Mouse (Mus musculus) heart, embryonic 10.5 days (tissue): ENCODE data around the gene Rhox10. TPM values are rescaled to one million over a fixed set of nuclear protein-coding genes. Genes with fewer than 3 reads are reported as not detected.
"Not testable (repeated sequence)": the region's sequence is repeated elsewhere in the genome, so short reads cannot be mapped to it uniquely, and the experiment has no call there.

Experiments
- DNase-seq: peaks from one replicate; pipeline ENCODE4 v3.0.0-alpha.2; 2017; ENCODE audit warnings: low spot score
- H3K27ac ChIP-seq: fragments of 300-500 bp; sonication (generic); 2 replicates; pipeline ENCODE4 v1.5.1; 2016; ENCODE audit warnings: mild to moderate bottlenecking
- H3K27me3 ChIP-seq: fragments of 300-500 bp; sonication (generic); 2 replicates; pipeline ENCODE4 v1.6.1; 2016; ENCODE audit warnings: mild to moderate bottlenecking; ENCODE audit not compliant: poor library complexity, insufficient read depth, severe bottlenecking
- H3K36me3 ChIP-seq: fragments of 300-500 bp; sonication (generic); 2 replicates; pipeline ENCODE4 v1.6.1; 2016; ENCODE audit warnings: mild to moderate bottlenecking, moderate library complexity
- H3K4me1 ChIP-seq: fragments of 300-500 bp; sonication (generic); 2 replicates; pipeline ENCODE4 v1.6.1; 2016; ENCODE audit warnings: mild to moderate bottlenecking
- H3K4me3 ChIP-seq: fragments of 300-500 bp; sonication (generic); 2 replicates; pipeline ENCODE4 v1.5.1; 2016; ENCODE audit warnings: mild to moderate bottlenecking, moderate library complexity
- H3K9me3 ChIP-seq: fragments of 300-500 bp; sonication (generic); 2 replicates; pipeline ENCODE4 v1.6.1; 2016; ENCODE audit warnings: mild to moderate bottlenecking, moderate library complexity
- WGBS: fragments of 180-500 bp; shearing (Covaris S2); methylation state at CpG from one replicate; pipeline ENCODE4 v1.1.7; 2016; 5-methylcytosine and 5-hydroxymethylcytosine counted together
- polyA plus RNA-seq: library from polyadenylated mRNA; unstranded; fragments of >200 nt; fragmentation: Nextera tagmentation; extraction: Ambion mirVana; gene quantifications from 2 replicates; pipeline ENCODE4 v1.2.1, GENCODE M21; 2016

Gene Rhox10
- polyA plus RNA-seq: not detected in 2 replicates

- Histone ChIP-seq H3K4me1 (no peaks in the 10 kb centered on the region), H3K27ac (no peak within 1 kb of the TSS), H3K9me3 (no peaks in the 10 kb centered on the region), H3K4me3 (no peak within 1 kb of the TSS), H3K36me3 (no peaks in the 10 kb centered on the region), H3K27me3 (no peaks in the 10 kb centered on the region)
- WGBS: 82% methylated on average over 11 of the region's 11 CpGs
- no peak for DNase-seq
Measured at GRCm38 (mm10) chrX:38066175-38066574, at the start of gene Rhox10. TSS of gene Rhox10 (plus strand) at chrX:38066475.

GRCm38 (mm10) chrX:38018597-38018996 is 47.7 kb upstream of the Rhox10 start, which contains the start of gene Btg1-ps1:
TSS of gene Btg1-ps1 (minus strand) at chrX:38018815.
- not testable (repeated sequence) for H3K27me3 ChIP-seq, H3K36me3 ChIP-seq, H3K4me3 ChIP-seq, DNase-seq, H3K4me1 ChIP-seq, H3K27ac ChIP-seq, H3K9me3 ChIP-seq

- no peak for DNase-seq
- Histone ChIP-seq H3K4me3 (no peak overlapping the region), H3K27ac (no peak overlapping the region), H3K36me3 (no peaks in the 10 kb centered on the region), H3K27me3 (no peaks in the 10 kb centered on the region), H3K4me1 (no peaks in the 10 kb centered on the region), H3K9me3 (no peaks in the 10 kb centered on the region)
- WGBS: 60% methylated on average over 2 of the region's 2 CpGs
Measured at GRCm38 (mm10) chrX:38033841-38034240, 32.4 kb upstream of the Rhox10 start.

GRCm38 (mm10) chrX:38039666-38040065 is 26.6 kb upstream of the Rhox10 start:
- Histone ChIP-seq H3K4me3 (no peak overlapping the region), H3K27ac (no peak overlapping the region), H3K36me3 (no peaks in the 10 kb centered on the region), H3K9me3 (no peaks in the 10 kb centered on the region), H3K27me3 (no peaks in the 10 kb centered on the region), H3K4me1 (no peaks in the 10 kb centered on the region)
- WGBS: 82% methylated on average over 5 of the region's 5 CpGs
- no peak for DNase-seq

GRCm38 (mm10) chrX:38043014-38043413 is 23.3 kb upstream of the Rhox10 start, which contains the start of gene Btg1-ps2:
TSS of gene Btg1-ps2 (minus strand) at chrX:38043114.
- H3K9me3 ChIP-seq, DNase-seq, H3K36me3 ChIP-seq, H3K27ac ChIP-seq, H3K4me1 ChIP-seq, H3K4me3 ChIP-seq, H3K27me3 ChIP-seq: not testable (repeated sequence)

- Histone ChIP-seq H3K4me1 (no peaks in the 10 kb centered on the region), H3K4me3 (no peak overlapping the region), H3K27ac (no peak overlapping the region), H3K27me3 (no peaks in the 10 kb centered on the region), H3K36me3 (no peaks in the 10 kb centered on the region), H3K9me3 (no peaks in the 10 kb centered on the region)
- 0% methylated on average over 1 of the region's 1 CpGs for WGBS
- DNase-seq: no peak
Measured at GRCm38 (mm10) chrX:38061544-38061943, 4.7 kb upstream of the Rhox10 start.

- no peak overlapping the region for H3K4me3 ChIP-seq
- no peak for DNase-seq
- no peaks in the 10 kb centered on the region for H3K4me1 ChIP-seq
- 18% methylated on average over 12 of the region's 12 CpGs for whole genome bisulfite sequencing
- no peaks in the 10 kb centered on the region for H3K27me3 ChIP-seq
- H3K27ac ChIP-seq: no peak overlapping the region
- no peaks in the 10 kb centered on the region for H3K9me3 ChIP-seq
- H3K36me3 ChIP-seq: no peaks in the 10 kb centered on the region
Measured at GRCm38 (mm10) chrX:38084226-38084625, 18.0 kb downstream of the Rhox10 start.

GRCm38 (mm10) chrX:38085041-38085440 is 18.8 kb downstream of the Rhox10 start, which contains the start of gene Rhox11:
TSS of gene Rhox11 (minus strand) at chrX:38085141.
- 82% methylated on average over 9 of the region's 9 CpGs for WGBS
- Histone ChIP-seq H3K27me3 (no peaks in the 10 kb centered on the region), H3K36me3 (no peaks in the 10 kb centered on the region), H3K4me1 (no peaks in the 10 kb centered on the region), H3K4me3 (no peak within 1 kb of the TSS), H3K9me3 (no peaks in the 10 kb centered on the region), H3K27ac (no peak within 1 kb of the TSS)
- no peak for DNase-seq

GRCm38 (mm10) chrX:38110807-38111206 is 44.5 kb downstream of the Rhox10 start, which contains the start of gene Rhox12:
TSS of gene Rhox12 (minus strand) at chrX:38110907.
- WGBS: 70% methylated on average over 4 of the region's 4 CpGs
- H3K27me3 ChIP-seq: no peaks in the 10 kb centered on the region
- H3K4me1 ChIP-seq: no peaks in the 10 kb centered on the region
- no peak for DNase-seq
- H3K9me3 ChIP-seq: no peaks in the 10 kb centered on the region
- no peaks in the 10 kb centered on the region for H3K36me3 ChIP-seq
- no peak within 1 kb of the TSS for H3K27ac ChIP-seq
- no peak within 1 kb of the TSS for H3K4me3 ChIP-seq

- H3K4me3 ChIP-seq: no peak within 1 kb of the TSS
- WGBS: 90% methylated on average over 20 of the region's 20 CpGs
Measured at GRCm38 (mm10) chrX:38120982-38121381, 54.7 kb downstream of the Rhox10 start, which contains the start of gene Rhox13. TSS of gene Rhox13 (plus strand) at chrX:38121219.

More at GRCm38 (mm10) chrX:38120982-38121381, 54.7 kb downstream of the Rhox10 start, which contains the start of gene Rhox13:
- Histone ChIP-seq H3K27me3 (no peaks in the 10 kb centered on the region), H3K9me3 (peaks cover 17% of the 10 kb centered on the region; the same call in 1 of the 2 replicates), H3K4me1 (no peaks in the 10 kb centered on the region), H3K36me3 (no peaks in the 10 kb centered on the region), H3K27ac (no peak within 1 kb of the TSS)
- no peak for DNase-seq

Other genes starting within 250 kb of the Rhox10 start
- gene Rhox6, start 239.6 kb upstream of the Rhox10 start, polyA plus RNA-seq: not detected in 2 replicates
- gene Rhox7a, start 234.8 kb upstream of the Rhox10 start, polyA plus RNA-seq: not detected in 2 replicates
- not detected in 2 replicates for gene Rhox8, start 187.5 kb upstream of the Rhox10 start, polyA plus RNA-seq
- gene Rhox7b, start 169.2 kb upstream of the Rhox10 start, polyA plus RNA-seq: not detected in 2 replicates
- gene Rhox9, start 164.7 kb upstream of the Rhox10 start, polyA plus RNA-seq: not detected in 2 replicates
- not detected in 2 replicates for gene Btg1-ps1, start 47.7 kb upstream of the Rhox10 start, polyA plus RNA-seq
- gene Btg1-ps2, start 23.4 kb upstream of the Rhox10 start, polyA plus RNA-seq: not detected in 2 replicates
- not detected in 2 replicates for gene Rhox11, start 18.7 kb downstream of the Rhox10 start, polyA plus RNA-seq
- not detected in 2 replicates for gene Rhox12, start 44.4 kb downstream of the Rhox10 start, polyA plus RNA-seq
- not detected in 2 replicates for gene Rhox13, start 54.7 kb downstream of the Rhox10 start, polyA plus RNA-seq
- 1.9 and 5.0 TPM in 2 replicates for gene Zbtb33, start 123.3 kb downstream of the Rhox10 start, polyA plus RNA-seq
- 18.0 and 24.5 TPM in 2 replicates for gene Tmem255a, start 186.0 kb downstream of the Rhox10 start, polyA plus RNA-seq
- gene Atp1b4, start 249.7 kb downstream of the Rhox10 start, polyA plus RNA-seq: not detected in 2 replicates